Mouse (Mus musculus) bone marrow macrophage, adult 2 months (primary cell): Measurements from ENCODE around the gene Exoc1.

Experiments used
- CTCF ChIP-seq: IDR thresholded peaks from 2 replicates; pipeline ENCODE4 v1.5.1; 2012; ENCODE audit warnings: low read depth, mild to moderate bottlenecking, low read length, moderate library complexity
- POLR2A ChIP-seq: IDR thresholded peaks from 2 replicates; pipeline ENCODE4 v1.6.1; 2012; ENCODE audit warnings: mild to moderate bottlenecking, low read depth, low read length, borderline replicate concordance

GRCm38 (mm10) chr5:76533186-76533585 lies 4.1 kb downstream of the Exoc1 start:
- TF ChIP-seq POLR2A (no peak), CTCF (no peak)
